Mouse (Mus musculus) ES-CJ7 (cell line): ENCODE measurements at regions not wholly inside any gene's neighbourhood (a gene's known extent, or its start where the extent isn't known, plus 50 kb on each side); places are given as distances from the start of the nearest gene placed in this dataset.

ENCODE experiments used
- DNase-seq: peaks from one replicate; pipeline ENCODE4 v3.0.0; 2011; ENCODE audit warnings: low read depth, low spot score

- peak; percentile 73 for DNase-seq
Observed at GRCm38 (mm10) chr15:53984006-53984405, 99.3 kb downstream of the Gm7489 start.

DNA sequence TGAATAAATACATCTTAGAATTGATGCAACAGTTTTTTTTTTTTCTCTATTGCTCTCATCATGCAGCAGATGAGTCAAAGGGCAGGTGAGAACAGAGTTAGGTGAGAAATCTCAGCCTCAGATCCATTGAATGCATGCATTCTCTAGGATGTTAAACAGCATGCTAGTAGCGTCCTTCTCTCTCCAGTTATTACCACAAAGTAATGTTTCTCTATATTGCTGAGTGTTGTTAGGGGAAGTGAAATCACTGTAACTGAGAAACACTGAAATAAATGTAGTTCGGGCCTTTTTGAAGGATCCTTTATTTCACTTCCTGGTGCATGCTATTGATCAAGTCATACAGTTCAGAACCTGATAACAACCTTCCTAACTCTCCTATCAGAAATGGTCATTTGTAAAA, 105.2 kb downstream of the Gm7489 start:
- DNase-seq = no peak

- DNase-seq = no peak
Observed at GRCm38 (mm10) chr15:53995199-53995868, 110.6 kb downstream of the Gm7489 start.

GRCm38 (mm10) chr15:53998600-53999290, 114.0 kb downstream of the Gm7489 start:
- DNase-seq = no peak

DNA sequence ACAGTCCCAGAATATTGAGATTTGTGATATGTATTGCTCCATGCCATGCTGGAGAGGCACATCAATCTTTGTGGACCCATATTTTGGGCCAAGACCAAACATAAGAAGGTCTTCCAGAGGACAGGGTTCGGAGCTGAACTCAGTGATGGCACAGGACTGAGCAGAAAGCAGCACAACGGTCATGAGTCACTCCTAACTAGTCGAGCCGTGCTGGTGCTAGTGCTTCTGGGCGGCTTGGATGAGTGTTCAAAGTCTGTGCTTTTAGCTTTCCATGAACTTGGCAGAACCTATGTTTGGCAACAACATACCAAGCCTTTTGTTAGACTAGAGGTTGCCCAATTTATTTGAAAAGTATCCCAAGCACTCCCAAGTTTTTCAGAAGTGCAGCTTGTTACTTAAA, 149.1 kb downstream of the Gm7489 start:
- no peak for DNase-seq

DNA sequence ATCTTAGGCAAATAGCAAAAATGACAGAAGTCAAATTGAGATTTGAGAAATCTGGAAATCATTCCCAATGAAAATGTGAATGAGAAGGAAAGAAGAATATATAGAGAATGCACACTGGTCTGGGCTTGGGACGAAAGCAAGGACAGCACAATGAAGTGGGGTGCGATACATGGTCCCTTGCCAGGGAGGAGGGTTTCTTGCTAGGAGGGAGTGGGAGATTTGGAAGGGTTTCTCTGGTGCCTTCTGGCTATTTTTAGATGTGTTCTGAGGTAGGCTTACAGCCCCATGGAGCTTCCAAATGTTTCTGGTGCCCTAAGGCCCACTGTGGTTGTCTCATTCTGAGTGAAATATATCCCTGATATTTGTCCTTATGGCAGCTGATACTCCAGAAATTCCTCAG, 166.0 kb downstream of the Gm7489 start:
- no peak for DNase-seq

DNA sequence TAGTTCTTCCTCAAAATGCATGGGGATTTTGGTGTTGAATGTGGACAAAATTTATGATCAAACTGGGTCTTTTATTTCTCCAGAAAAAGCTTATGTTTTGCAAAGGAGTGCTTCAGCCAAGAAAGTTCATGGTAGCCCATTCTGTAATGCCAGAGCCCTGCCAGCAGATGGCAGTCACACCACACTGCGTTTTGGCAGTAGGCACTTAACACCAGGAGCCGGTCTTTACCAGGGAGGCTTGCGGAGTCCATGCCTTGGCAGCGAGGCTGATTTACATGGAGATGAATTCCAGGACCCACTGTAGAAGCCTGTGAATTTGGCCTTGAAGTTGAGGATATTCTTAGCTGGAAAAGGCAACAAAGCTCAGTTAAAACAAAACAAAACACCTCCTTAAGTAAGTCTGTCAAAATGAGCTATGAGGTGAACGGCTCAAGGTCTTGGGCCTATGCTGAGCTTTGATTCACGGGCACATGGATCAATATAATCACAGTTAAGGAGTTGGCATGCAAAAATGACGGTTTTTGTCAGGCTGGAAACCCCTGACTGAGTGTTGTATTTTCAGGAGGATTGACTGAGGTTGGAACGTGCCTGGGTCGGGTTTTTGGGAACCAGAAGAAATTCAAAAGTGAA, 185.4 kb downstream of the Gm7489 start:
- peak; percentile 65 for DNase-seq

- DNase-seq = no peak
Observed at GRCm38 (mm10) chr15:54071732-54072131, 187.0 kb downstream of the Gm7489 start.

- DNase-seq = no peak
Observed at GRCm38 (mm10) chr15:54091301-54091700, 206.6 kb downstream of the Gm7489 start.

- DNase-seq = no peak
Observed at GRCm38 (mm10) chr15:54092386-54092785, 207.7 kb downstream of the Gm7489 start.

DNA sequence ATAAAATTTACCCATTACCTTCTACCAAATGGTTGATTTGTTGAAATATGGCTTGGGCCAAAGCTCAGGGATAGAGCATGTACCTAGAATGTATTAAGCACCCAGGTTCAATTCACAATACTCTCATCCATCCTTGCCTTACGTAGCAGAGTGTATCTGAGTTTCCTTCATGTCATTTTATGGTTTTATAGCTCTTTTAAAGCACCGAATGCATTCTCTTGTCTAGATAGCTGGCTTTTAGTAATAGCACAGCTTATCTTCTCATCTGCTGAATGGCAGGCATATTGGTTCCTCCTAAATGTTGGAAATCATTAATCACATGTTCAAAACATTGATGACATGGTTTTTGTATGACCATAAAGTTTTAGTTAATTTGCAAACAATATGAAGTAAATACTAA, 212.8 kb downstream of the Gm7489 start:
- DNase-seq = no peak

DNA sequence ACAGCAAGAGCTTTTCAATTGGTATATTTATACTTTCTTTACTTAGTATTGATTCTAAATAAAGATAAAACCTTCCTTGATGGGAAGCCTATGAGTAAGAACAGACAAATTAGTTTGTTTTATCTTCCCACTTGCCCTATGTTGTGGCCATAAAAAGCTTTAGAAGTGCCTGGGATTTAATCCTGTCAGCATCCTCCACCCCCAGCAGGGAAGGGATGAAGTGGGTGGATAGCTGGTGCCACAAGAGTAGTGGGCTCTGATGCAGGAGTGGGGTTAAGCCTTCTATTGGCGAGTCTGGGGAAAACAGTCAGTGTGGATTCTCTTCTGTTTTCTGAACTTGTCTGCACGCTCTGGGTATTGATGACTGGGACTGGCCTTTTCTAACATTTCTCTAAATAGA, 227.7 kb downstream of the Gm7489 start:
- DNase-seq = no peak

DNA sequence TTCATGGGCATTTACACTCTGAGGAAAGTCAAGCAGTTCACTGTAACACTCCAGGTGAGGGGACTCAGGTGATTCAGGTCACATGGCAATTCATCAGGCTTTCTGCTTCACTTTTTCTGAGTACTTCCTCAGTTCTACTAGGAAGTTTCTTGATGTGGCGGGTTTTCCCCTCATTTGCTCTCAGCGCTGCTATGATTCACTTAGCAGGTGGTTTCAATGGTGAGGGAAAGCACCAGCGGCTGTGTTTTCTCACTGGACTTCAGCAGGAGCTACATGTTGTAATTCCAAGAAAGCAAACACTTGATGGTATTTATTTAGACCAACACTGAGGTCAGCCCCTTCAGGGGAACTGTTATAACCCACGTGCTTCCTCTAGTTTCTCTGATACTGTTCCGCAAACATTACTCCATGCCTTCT, 229.4 kb downstream of the Gm7489 start:
- no peak for DNase-seq

DNA sequence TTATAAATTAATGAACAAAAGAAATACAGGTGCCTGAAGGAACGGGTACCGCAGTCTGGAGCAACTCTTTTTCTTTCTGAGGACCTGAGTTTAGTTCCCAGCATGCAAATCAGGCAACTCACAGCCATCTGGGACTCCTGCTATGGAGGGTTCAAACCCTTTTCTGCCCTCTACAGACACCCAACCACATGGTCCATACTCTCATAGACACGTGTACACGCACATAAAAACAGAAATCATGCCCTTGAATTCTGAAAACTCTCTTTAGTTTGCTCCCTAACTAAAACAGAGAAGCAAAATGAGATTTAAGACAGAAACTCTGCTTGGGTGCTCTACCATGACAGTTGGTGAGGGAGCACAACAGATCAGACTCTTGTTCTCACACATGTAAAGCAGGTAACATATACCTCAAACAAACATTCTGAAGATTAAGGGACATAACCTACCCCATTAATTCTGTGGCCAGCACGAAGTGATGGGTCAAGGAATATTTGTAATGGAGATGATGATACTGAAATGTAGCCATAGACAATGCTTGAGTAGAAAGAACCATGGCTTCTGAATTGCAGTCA, 233.3 kb downstream of the Gm7489 start:
- no peak for DNase-seq

DNA sequence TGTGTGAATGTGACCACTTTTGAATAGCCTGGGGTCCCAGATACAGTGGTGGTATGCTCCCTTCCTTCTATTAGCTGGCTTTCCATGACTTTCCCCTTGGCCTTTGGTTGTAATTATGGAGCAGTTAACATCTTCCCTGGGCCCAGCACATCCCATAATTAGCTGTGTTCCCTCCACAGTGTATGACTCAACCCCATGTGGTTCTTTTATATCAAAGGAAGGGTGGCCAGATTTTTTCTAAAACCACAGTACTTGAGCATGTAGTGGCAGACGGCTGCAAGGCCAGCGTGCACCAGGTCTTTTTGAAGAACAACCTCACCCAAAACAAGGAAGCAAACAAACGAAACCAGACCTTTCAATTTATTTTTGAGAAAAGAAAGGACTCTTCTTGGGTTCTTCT, 235.8 kb downstream of the Gm7489 start:
- DNase-seq = no peak

DNA sequence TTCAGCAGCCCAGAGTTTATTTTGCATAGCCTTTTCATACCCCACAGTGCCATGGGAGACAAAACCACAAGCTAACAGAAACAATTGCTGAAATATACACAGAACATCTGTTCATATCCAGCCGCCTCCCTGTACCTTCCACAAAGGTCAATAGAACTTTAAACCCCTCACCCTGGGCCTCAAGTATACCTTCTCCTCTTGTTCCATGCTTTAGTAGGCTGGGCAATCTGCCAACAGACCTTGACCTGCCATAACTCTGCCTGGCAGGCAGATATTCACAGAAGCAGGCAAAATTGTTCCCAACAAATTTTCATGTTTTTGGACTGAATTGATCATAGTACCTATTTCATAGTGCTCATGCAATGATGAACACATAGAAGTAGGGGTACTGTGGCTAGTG, 279.6 kb downstream of the Gm7489 start:
- DNase-seq = no peak

- no peak for DNase-seq
Observed at GRCm38 (mm10) chr15:54167842-54168361, 283.2 kb downstream of the Gm7489 start.

- no peak for DNase-seq
Observed at GRCm38 (mm10) chr15:54177221-54177620, 292.5 kb downstream of the Gm7489 start.

- no peak for DNase-seq
Observed at GRCm38 (mm10) chr15:54177791-54178190, 293.1 kb downstream of the Gm7489 start.
